Mouse (Mus musculus) megakaryocyte-erythroid progenitor cell, adult 5-6 weeks (primary cell): ENCODE measurements around the gene Azin2. TPM values are rescaled to one million over a fixed set of nuclear protein-coding genes. Genes with fewer than 3 reads are reported as not detected.

Experiments used
- ATAC-seq: replicated peaks from 2 replicates; pipeline ENCODE4 v1.8.0; 2016; ENCODE audit warnings: mild to moderate bottlenecking, inconsistent platforms; ENCODE audit not compliant: severe bottlenecking, poor library complexity, low FRiP score, low TSS enrichment
- total RNA-seq, 2 experiments: library from RNA; stranded (forward) in 1 of 2; stranded (reverse) in 1 of 2; fragments of 200-1000, 215-1000 nt in 1 of 2; fragments of >200 nt in 1 of 2; fragmentation: Nextera tagmentation in 1 of 2; gene quantifications; 2 replicates each; pipeline ENCODE4 v1.2.3; 2014 to 2017

The Azin2 gene
- total RNA-seq, 2 experiments from 2014 or later, result not detected

DNA sequence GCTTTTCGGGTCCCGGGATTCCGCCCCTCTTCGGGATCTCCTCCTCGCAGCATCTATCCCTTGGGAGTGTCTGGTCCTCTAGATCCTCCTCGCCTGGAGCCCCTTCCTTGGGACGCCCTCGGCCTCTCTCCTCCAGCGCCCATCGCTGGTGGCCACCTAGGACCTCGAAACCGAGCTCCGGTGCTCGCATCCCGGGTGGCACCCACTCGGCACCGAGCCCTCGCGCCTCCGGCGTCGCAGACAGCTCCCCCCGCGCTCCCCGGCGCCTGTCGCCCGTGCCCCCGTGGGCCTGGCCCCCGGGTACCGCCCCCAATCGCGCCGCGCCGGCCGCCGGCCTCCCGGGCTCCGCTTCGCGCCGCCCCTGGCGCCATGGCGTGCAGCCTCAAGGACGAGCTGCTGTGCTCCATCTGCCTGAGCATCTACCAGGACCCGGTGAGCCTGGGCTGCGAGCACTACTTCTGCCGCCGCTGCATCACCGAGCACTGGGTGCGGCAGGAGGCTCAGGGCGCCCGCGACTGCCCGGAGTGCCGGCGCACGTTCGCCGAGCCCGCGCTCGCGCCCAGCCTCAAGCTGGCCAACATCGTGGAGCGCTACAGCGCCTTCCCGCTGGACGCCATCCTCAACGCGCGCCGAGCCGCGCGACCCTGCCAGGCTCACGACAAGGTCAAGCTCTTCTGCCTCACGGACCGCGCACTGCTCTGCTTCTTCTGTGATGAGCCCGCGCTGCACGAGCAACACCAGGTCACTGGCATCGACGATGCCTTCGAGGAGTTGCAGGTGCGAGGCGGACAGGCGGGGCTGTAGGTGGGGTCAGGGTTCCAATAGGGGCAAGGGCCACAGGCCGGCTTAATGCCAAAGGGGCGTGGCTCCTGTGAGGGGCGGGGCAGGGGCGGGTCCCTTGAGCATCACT, 78.2 kb downstream of the Azin2 start:
- ATAC-seq, result 0 out of 2 replicates have a peak, but pooled peaks have one; percentile 35

DNA sequence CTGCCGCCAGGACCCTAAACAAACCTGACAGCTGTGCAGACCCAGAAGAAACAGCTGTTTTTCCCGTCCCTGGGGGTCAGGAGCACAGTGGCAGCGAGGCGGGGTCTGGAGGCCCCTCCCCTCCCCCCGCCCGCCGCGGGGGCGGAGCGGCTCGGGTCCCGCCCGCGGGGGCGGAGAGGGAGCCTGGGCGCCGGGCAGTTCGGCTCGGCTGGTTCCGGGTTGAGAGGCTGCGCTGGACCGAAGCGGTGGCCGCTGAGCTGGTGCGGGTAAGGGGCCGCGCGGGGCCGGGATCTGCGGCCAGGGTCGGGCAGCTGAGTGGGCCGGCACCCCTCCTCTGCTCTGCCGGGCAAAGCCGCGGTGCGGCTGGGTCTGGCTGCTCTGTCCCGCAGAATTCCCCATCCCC, 78.9 kb downstream of the Azin2 start, which contains the start of gene Trim62:
Trim62 (plus strand) TSS at position 202 of the 403 bp plus-strand sequence.
- peak; percentile 52 for ATAC-seq

Other genes with a start within 250 kb of the Azin2 start
- 0.31 TPM in 1 of 2 replicates, not detected in the other for gene A3galt2, start 207.1 kb downstream of the Azin2 start, total RNA-seq (2014; fragmentation: Nextera tagmentation)
- gene A3galt2, start 207.1 kb downstream of the Azin2 start, total RNA-seq (2017), result not detected in 2 replicates
- gene Zfp362, start 156.4 kb downstream of the Azin2 start, total RNA-seq (2014; fragmentation: Nextera tagmentation), result 28.5 and 38.2 TPM in 2 replicates
- 2.8 and 7.4 TPM in 2 replicates for gene Zfp362, start 156.4 kb downstream of the Azin2 start, total RNA-seq (2017)
- gene Trim62, start 78.9 kb downstream of the Azin2 start, total RNA-seq (2014; fragmentation: Nextera tagmentation), result 0.54 and 0.79 TPM in 2 replicates
- 0.38 TPM in 1 of 2 replicates, not detected in the other for gene Trim62, start 78.9 kb downstream of the Azin2 start, total RNA-seq (2017)
- 192 and 206 TPM in 2 replicates for gene Ak2, start 29.5 kb upstream of the Azin2 start, total RNA-seq (2014; fragmentation: Nextera tagmentation)
- 179 and 181 TPM in 2 replicates for gene Ak2, start 29.5 kb upstream of the Azin2 start, total RNA-seq (2017)
- gene Rnf19b, start 95.8 kb upstream of the Azin2 start, total RNA-seq (2014; fragmentation: Nextera tagmentation), result 12.1 and 15.0 TPM in 2 replicates
- 26.7 and 28.3 TPM in 2 replicates for gene Rnf19b, start 95.8 kb upstream of the Azin2 start, total RNA-seq (2017)
- not detected in 2 replicates for gene Tmem54, start 143.1 kb upstream of the Azin2 start, total RNA-seq (2014; fragmentation: Nextera tagmentation)
- not detected in 2 replicates for gene Tmem54, start 143.1 kb upstream of the Azin2 start, total RNA-seq (2017)
- gene Hpca, start 159.6 kb upstream of the Azin2 start, total RNA-seq (2014; fragmentation: Nextera tagmentation), result not detected in 2 replicates
- not detected in 2 replicates for gene Hpca, start 159.6 kb upstream of the Azin2 start, total RNA-seq (2017)
- not detected in 2 replicates for gene Fndc5, start 174.6 kb upstream of the Azin2 start, total RNA-seq (2014; fragmentation: Nextera tagmentation)
- gene Fndc5, start 174.6 kb upstream of the Azin2 start, total RNA-seq (2017), result 0.65 and 0.75 TPM in 2 replicates
- gene S100pbp, start 227.3 kb upstream of the Azin2 start, total RNA-seq (2014; fragmentation: Nextera tagmentation), result 33.7 and 36.6 TPM in 2 replicates
- gene S100pbp, start 227.3 kb upstream of the Azin2 start, total RNA-seq (2017), result 9.9 and 26.8 TPM in 2 replicates
- gene Yars, start 227.3 kb upstream of the Azin2 start, total RNA-seq (2014; fragmentation: Nextera tagmentation), result 54.8 and 56.6 TPM in 2 replicates
- 45.5 and 46.2 TPM in 2 replicates for gene Yars, start 227.3 kb upstream of the Azin2 start, total RNA-seq (2017)